Mouse (Mus musculus) liver, embryonic 13.5 days (tissue): Measurements from ENCODE around the gene Vstm2a. TPM values are rescaled to one million over a fixed set of nuclear protein-coding genes. Genes with fewer than 3 reads are reported as not detected.

Experiments used
- ATAC-seq: fragments of 200-750 bp; cut with Nextera tagmentation; 2 replicates; pipeline ENCODE4 v1.8.0; 2017; ENCODE audit warnings: low read depth, mild to moderate bottlenecking, moderate number of reproducible peaks, moderate library complexity
- DNase-seq: peaks from one replicate; pipeline ENCODE4 v3.0.0; 2022
- H3K27ac ChIP-seq: fragments of 300-500 bp; sonication (generic); 2 replicates; pipeline ENCODE4 v1.5.1; 2015; ENCODE audit warnings: moderate library complexity, mild to moderate bottlenecking, inconsistent platforms
- H3K27me3 ChIP-seq: fragments of 300-500 bp; sonication (generic); 2 replicates; pipeline ENCODE4 v1.6.1; 2015; ENCODE audit warnings: mild to moderate bottlenecking, inconsistent platforms
- H3K36me3 ChIP-seq: fragments of 300-500 bp; sonication (generic); 2 replicates; pipeline ENCODE4 v1.6.1; 2015; ENCODE audit warnings: mild to moderate bottlenecking, inconsistent platforms
- H3K4me1 ChIP-seq: fragments of 300-500 bp; sonication (generic); replicated peaks from 2 replicates; pipeline ENCODE4 v1.6.1; 2015; ENCODE audit warnings: inconsistent platforms
- H3K4me2 ChIP-seq: fragments of 300-500 bp; sonication (generic); 2 replicates; pipeline ENCODE4 v1.6.1; 2015; ENCODE audit warnings: inconsistent platforms, mild to moderate bottlenecking, moderate library complexity
- H3K4me3 ChIP-seq: fragments of 300-500 bp; sonication (generic); replicated peaks from 2 replicates; pipeline ENCODE4 v1.5.1; 2015; ENCODE audit warnings: mild to moderate bottlenecking, inconsistent platforms
- H3K9ac ChIP-seq: fragments of 300-500 bp; sonication (generic); 2 replicates; pipeline ENCODE4 v1.6.1; 2015; ENCODE audit warnings: mild to moderate bottlenecking, inconsistent platforms
- H3K9me3 ChIP-seq: fragments of 300-500 bp; sonication (generic); replicated peaks from 2 replicates; pipeline ENCODE4 v1.6.1; 2016; ENCODE audit warnings: inconsistent platforms
- WGBS: fragments of 180-500 bp; shearing (Covaris S2); methylation state at CpG from one replicate; pipeline ENCODE4 v1.1.7; 2015; ENCODE audit not compliant: insufficient replicate concordance; 5-methylcytosine and 5-hydroxymethylcytosine counted together
- polyA plus RNA-seq: library from polyadenylated mRNA; unstranded; fragments of >200 nt; fragmentation: Nextera tagmentation; extraction: Ambion mirVana; gene quantifications from 2 replicates; pipeline ENCODE4 v1.2.1, GENCODE M21; 2015

The Vstm2a gene
- polyA plus RNA-seq, 1 experiment from 2014 or later = 0.08 TPM

DNA sequence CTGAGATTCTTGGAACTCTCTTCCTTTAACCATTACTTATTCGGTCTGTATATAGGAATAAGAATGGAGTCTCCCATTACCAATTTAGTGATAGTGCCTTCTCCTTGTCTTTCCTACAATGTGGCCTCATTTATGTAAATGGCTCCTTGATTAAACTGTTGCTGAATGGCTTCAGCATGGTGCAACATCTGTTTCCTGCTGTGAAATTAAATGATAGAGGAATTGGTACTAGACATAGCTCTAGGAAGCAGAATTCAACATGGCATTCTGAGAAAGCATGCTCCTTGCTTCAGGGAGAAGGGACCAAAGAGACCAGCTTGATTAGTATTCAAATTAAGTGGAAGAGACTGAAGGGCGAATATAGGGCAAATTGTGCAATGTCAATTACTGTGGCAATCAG lies 57.6 kb downstream of the Vstm2a start:
- no peak overlapping the region for H3K27ac ChIP-seq
- H3K27me3 ChIP-seq = no peaks in the 10 kb centered on the region
- no peaks in the 10 kb centered on the region for H3K4me1 ChIP-seq
- DNase-seq (no peak), ATAC-seq (no peak)
- H3K4me2 ChIP-seq = no peak overlapping the region
- WGBS = 55% methylated on average over 2 of the region's 2 CpGs
- H3K9ac ChIP-seq = no peak overlapping the region
- no peak overlapping the region for H3K4me3 ChIP-seq
- no peaks in the 10 kb centered on the region for H3K36me3 ChIP-seq
- H3K9me3 ChIP-seq = no peaks in the 10 kb centered on the region

DNA sequence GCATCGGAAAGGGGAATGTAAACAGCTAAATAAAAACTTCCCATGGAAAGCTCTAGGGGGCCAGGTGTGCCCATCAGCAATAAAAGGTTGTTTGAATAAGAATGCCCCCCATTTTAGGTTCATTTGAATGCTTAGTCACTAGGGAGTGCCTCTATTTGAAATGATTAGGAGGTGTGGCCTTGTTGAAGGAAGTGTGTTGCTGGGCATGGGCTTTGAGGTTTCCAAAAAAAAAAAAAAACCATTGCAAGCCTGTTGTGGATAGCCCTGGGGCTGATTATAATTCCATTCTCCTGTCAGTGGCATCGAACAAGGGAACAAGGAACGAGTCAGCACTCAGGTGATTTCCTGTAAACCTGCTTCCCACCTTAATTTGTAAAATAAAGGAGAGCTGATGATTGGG lies 87.7 kb downstream of the Vstm2a start:
- 40% methylated on average over 3 of the region's 3 CpGs for WGBS
- Histone ChIP-seq H3K4me2 (no peak overlapping the region), H3K36me3 (no peaks in the 10 kb centered on the region), H3K4me1 (no peaks in the 10 kb centered on the region), H3K27me3 (no peaks in the 10 kb centered on the region), H3K9ac (no peak overlapping the region), H3K4me3 (no peak overlapping the region), H3K27ac (no peak overlapping the region), H3K9me3 (no peaks in the 10 kb centered on the region)
- ATAC-seq (no peak), DNase-seq (no peak)

DNA sequence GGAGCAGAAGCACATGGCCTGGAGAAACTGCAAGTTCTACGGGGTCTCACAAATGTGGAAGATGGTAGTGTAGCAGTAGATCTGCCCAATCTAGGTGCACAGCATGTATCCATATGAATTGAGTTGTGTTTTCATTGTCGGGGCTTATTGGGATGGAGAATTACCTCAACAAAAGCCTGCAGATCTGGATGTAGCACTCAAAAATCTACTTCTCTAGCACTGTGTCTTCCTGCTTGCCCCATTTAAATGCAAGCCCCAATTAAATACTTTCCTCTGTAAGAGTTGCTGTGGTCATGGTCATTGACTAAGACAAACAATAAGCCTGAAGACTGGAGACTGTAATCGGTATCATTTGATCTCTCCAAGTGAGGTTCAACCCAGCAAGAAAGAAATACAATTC lies 88.2 kb downstream of the Vstm2a start:
- no peak for ATAC-seq
- Histone ChIP-seq H3K36me3 (no peaks in the 10 kb centered on the region), H3K9me3 (no peaks in the 10 kb centered on the region), H3K27me3 (no peaks in the 10 kb centered on the region), H3K4me3 (no peak overlapping the region), H3K27ac (no peak overlapping the region), H3K4me1 (no peaks in the 10 kb centered on the region), H3K9ac (no peak overlapping the region), H3K4me2 (no peak overlapping the region)
- WGBS = 45% methylated on average over 3 of the region's 3 CpGs
- DNase-seq = no peak

DNA sequence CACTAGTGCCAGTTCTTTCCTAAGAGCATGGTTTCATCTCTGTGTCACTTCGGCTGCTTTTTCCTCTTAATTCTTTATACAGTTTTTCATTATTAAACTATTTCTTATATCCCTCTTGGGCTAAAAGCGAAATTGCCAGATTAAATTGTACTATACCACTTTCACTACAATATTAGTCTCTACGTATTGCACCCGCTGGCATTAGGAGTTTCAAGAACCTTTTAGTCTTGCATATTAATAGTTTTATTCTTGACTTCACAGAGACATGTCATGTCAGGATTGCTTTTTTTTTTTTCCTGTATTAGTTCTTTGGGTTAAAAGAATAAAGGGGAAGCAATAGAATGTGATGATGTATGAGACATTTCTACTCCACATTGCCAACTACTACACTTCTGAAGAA lies 94.4 kb downstream of the Vstm2a start:
- H3K4me2 ChIP-seq = no peak overlapping the region
- WGBS = 65% methylated on average over 4 of the region's 4 CpGs
- no peaks in the 10 kb centered on the region for H3K36me3 ChIP-seq
- DNase-seq (no peak), ATAC-seq (no peak)
- no peaks in the 10 kb centered on the region for H3K27me3 ChIP-seq
- no peak overlapping the region for H3K4me3 ChIP-seq
- no peak overlapping the region for H3K9ac ChIP-seq
- H3K4me1 ChIP-seq = no peaks in the 10 kb centered on the region
- H3K9me3 ChIP-seq = no peaks in the 10 kb centered on the region
- no peak overlapping the region for H3K27ac ChIP-seq

DNA sequence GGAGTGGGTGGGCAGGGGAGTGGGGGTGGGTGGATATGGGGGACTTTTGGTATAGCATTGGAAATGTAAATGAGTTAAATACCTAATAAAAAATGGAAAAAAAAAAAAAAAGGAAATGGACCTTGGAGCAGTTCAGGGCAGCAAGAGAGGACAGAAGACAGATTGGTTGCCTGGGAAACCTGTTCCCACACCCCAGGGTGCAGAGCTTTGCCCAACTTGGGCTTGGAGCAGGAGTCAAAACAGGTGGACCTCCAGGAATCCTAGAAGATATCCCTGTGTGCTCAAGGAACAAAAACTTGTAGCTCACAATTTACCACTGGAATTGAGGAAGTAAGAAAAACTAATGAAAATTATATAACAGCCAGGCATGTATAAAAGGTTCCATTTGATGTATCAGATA lies 96.8 kb downstream of the Vstm2a start:
- Histone ChIP-seq H3K27me3 (no peaks in the 10 kb centered on the region), H3K4me2 (no peak overlapping the region), H3K4me1 (no peaks in the 10 kb centered on the region), H3K4me3 (no peak overlapping the region), H3K9ac (no peak overlapping the region), H3K27ac (no peak overlapping the region), H3K36me3 (no peaks in the 10 kb centered on the region), H3K9me3 (no peaks in the 10 kb centered on the region)
- no peak for ATAC-seq
- DNase-seq = no peak

DNA sequence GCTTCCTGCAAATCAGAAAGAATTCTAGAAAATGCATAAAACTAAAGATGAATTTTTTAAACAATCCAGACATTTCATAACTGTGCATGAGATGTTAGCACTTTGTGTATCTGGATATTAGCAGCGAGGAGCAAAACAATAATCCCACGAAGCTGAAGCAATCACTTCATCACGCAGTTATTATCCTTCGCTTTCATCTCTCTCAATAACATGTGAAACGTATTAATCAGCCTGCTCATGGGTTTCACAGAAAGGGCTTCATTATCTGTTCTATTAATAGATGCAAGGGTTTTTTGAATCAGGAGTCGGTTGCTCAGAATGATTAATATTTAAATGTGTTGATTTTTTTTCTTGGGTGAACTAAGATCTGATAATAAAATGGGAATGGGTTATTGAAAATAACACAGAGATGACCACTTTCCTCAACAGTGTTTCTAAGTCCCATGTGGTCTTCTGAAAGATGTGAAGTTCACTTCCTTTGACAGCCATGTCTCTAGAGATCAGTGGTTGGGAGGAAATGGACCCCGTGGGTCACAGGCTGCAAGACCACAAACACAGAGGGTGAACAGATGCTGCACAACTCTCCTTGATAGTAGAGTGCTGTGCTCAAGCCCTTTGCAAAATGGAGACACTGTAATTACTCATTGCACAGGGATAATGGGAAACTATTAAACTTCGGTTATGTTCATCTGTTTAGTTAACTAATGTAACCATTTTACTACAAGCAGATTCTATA lies 109.5 kb downstream of the Vstm2a start:
- Histone ChIP-seq H3K36me3 (no peaks in the 10 kb centered on the region), H3K27me3 (no peaks in the 10 kb centered on the region), H3K9me3 (no peaks in the 10 kb centered on the region), H3K4me3 (no peak overlapping the region), H3K4me1 (no peaks in the 10 kb centered on the region), H3K9ac (no peak overlapping the region), H3K4me2 (no peak overlapping the region), H3K27ac (no peak overlapping the region)
- 57% methylated on average over 8 of the region's 8 CpGs for WGBS
- no peak for ATAC-seq
- no peak for DNase-seq

DNA sequence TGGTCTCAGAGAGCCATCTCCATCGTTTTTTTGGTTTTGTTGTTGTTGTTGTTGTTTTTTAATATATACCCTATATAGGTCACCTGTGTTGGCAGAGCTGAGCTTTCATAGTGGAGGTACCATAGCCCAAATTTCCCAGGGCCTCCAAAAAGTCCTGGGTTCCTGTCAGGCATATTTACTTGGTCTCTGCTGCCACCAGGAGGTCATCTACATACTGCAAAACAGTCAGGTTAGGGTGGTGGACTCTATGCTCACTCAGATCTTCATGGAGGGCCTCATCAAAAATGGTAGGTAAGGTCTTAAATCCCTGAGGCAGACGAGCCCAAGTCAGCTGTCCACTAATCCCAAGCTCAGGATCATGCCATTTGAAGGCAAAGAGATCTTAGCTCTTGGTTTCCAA lies 146.1 kb downstream of the Vstm2a start:
- DNase-seq = no peak
- no peaks in the 10 kb centered on the region for H3K36me3 ChIP-seq
- H3K27ac ChIP-seq = no peak overlapping the region
- H3K27me3 ChIP-seq = no peaks in the 10 kb centered on the region
- H3K4me1 ChIP-seq = no peaks in the 10 kb centered on the region
- H3K4me3 ChIP-seq = no peak overlapping the region
- no peak overlapping the region for H3K9ac ChIP-seq
- no peaks in the 10 kb centered on the region for H3K9me3 ChIP-seq
- no peak overlapping the region for H3K4me2 ChIP-seq
- no peak for ATAC-seq
- 19% methylated on average over 2 of the region's 2 CpGs for WGBS

DNA sequence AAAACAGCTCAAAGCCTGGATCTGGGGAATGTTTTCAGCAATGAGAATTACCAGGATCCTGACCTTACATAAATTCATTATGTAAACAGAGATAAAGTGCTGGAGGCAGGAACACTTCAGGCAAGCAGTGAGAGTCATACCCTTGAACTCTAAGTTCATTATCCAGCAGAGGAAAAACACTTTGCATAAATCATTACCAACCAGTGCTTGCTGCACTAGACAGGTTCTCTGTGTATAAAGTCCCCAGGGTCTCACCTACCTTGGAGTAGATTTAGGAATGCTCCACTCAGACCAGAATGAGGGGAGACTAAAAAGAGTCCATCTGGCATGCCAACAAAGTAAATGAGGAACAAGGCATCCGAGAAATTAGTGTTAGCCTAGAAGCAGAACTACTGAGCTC lies 154.2 kb downstream of the Vstm2a start:
- WGBS = 33% methylated on average over 1 of the region's 1 CpGs

DNA sequence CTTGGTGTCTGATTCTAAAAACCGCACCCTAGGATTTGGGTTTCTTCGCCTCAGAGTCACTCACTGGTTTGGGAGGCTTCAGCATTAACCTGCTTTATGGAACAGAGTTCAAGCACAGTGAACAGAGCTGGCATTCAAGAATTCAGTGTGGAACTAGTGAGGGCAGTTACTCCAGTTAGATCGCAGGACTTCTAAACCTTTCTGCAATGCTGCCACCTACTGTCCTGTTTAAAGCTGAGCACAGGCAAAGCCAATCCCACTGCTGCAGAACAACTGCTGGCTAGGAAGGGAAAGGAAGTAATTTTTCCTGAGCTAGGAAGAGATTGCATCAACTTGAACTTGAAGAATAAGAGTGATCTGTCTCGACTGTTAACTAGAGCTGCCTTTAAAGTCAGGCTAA lies 155.1 kb downstream of the Vstm2a start:
- H3K9me3 ChIP-seq = no peaks in the 10 kb centered on the region
- no peak for DNase-seq

More for the DNA sequence above, 154.2 kb downstream of the Vstm2a start:
- Histone ChIP-seq H3K27ac (no peak overlapping the region), H3K27me3 (no peaks in the 10 kb centered on the region), H3K4me2 (no peak overlapping the region), H3K4me3 (no peak overlapping the region), H3K9me3 (no peaks in the 10 kb centered on the region), H3K4me1 (no peaks in the 10 kb centered on the region), H3K36me3 (no peaks in the 10 kb centered on the region), H3K9ac (no peak overlapping the region)
- DNase-seq (no peak), ATAC-seq (no peak)

DNA sequence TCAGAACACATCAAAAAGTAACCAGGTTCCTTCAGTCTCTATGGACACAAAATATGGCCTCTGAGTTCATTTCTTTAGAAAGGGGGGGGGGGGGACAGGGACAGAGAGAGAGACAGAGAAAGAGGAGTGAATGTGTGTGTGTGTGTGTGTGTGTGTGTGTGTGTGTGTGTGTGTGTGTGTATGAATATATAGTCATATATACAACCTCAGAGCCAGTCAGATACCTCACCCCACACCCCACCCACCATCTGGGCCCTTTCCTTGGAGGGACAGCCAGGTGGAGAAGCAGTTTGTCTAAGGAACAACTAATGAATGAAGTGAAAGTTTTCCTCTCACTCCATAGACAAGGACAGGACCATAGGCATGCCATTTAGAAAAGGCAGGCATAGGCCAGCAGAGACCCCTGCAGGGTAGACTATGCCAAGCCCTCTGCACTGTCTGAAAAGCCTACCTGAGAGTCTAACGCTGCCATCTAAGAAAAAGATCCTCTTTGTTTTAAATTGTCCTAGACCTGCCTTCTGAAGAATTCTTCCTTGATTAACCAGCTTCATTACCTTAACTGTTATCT lies 155.6 kb downstream of the Vstm2a start:
- H3K27ac ChIP-seq = no peak overlapping the region
- no peak overlapping the region for H3K9ac ChIP-seq
- 35% methylated on average over 1 of the region's 1 CpGs for WGBS
- no peak for DNase-seq
- H3K4me3 ChIP-seq = no peak overlapping the region
- H3K4me1 ChIP-seq = no peaks in the 10 kb centered on the region
- no peaks in the 10 kb centered on the region for H3K36me3 ChIP-seq
- no peaks in the 10 kb centered on the region for H3K9me3 ChIP-seq
- no peak for ATAC-seq
- no peak overlapping the region for H3K4me2 ChIP-seq
- H3K27me3 ChIP-seq = no peaks in the 10 kb centered on the region

More for the DNA sequence above, 155.1 kb downstream of the Vstm2a start:
- H3K4me3 ChIP-seq = no peak overlapping the region
- WGBS = 21% methylated on average over 4 of the region's 4 CpGs
- no peaks in the 10 kb centered on the region for H3K36me3 ChIP-seq
- H3K27me3 ChIP-seq = no peaks in the 10 kb centered on the region
- no peak for ATAC-seq
- H3K4me2 ChIP-seq = no peak overlapping the region
- H3K4me1 ChIP-seq = no peaks in the 10 kb centered on the region
- no peak overlapping the region for H3K9ac ChIP-seq
- no peak overlapping the region for H3K27ac ChIP-seq

DNA sequence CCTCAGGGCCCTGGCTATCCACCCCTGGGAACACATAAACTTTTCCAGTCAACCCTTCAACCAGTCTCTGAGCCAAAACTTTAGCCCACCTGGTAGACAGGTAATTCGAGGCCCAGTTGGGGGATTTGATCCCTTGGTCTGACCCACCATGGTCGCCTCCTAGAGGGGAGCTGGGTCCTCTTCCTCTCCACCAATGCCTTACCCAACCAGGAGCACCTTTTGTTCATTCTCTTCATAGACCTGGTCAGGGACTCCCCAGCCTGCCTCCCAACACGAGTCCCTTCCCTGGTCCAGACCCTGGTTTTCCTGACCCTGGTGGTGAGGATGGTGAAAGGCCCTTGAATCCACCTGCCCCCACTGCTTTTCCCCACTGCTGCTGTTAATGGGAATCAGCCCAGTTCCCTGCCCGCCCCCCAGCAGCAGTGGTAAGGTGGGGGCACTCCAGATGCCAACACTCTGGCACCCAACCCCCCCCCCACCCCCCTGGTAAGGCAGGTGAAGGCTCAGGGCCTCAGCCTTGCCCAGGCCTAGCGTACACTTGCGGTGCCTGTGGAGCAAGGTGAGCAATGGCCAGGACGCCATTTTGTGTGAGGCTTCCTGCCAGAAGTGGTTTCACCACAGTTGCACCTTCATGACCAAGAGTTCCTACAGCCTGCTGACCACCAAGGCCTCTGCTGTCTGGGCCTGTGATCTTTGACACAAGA lies 182.2 kb downstream of the Vstm2a start:
- Histone ChIP-seq H3K4me2 (no peak overlapping the region), H3K36me3 (no peaks in the 10 kb centered on the region), H3K27ac (no peak overlapping the region), H3K27me3 (no peaks in the 10 kb centered on the region), H3K4me3 (no peak overlapping the region), H3K9ac (no peak overlapping the region), H3K4me1 (no peaks in the 10 kb centered on the region), H3K9me3 (no peaks in the 10 kb centered on the region)
- DNase-seq (no peak), ATAC-seq (no peak)
- WGBS = 68% methylated on average over 7 of the region's 7 CpGs
